Mouse (Mus musculus): ENCODE results near the gene Liph. TPM values are rescaled to one million over a fixed set of nuclear protein-coding genes. Genes with fewer than 3 reads are reported as not detected.

The Liph gene
- total RNA-seq, 1 experiment from 2014 or later: 0.23 TPM

Other genes with a start within 250 kb of the Liph start
- 3.9 and 5.1 TPM in 2 replicates for gene Ehhadh, start 207.9 kb downstream of the Liph start, total RNA-seq (2017)
- 0.12 TPM in 2 replicates for gene Map3k13, start 201.3 kb downstream of the Liph start, total RNA-seq (2017)
- gene Tmem41a, start 48.1 kb downstream of the Liph start, total RNA-seq (2017): 1.6 and 2.7 TPM in 2 replicates
- 109 TPM in 2 replicates for gene Senp2, start 13.8 kb upstream of the Liph start, total RNA-seq (2017)
- 0.47 and 0.61 TPM in 2 replicates for gene Igf2bp2, start 167.6 kb upstream of the Liph start, total RNA-seq (2017)